Mouse (Mus musculus) liver, postnatal 0 days (tissue): ENCODE measurements around the gene Mga. TPM values are rescaled to one million over a fixed set of nuclear protein-coding genes. Genes with fewer than 3 reads are reported as not detected.

Experiments used
- ATAC-seq: fragments of 200-750 bp; cut with Nextera tagmentation; 2 replicates; pipeline ENCODE4 v1.8.0; 2017; ENCODE audit warnings: mild to moderate bottlenecking, moderate library complexity
- DNase-seq: peaks from one replicate; pipeline ENCODE4 v3.0.0-alpha.2; 2016
- H3K27ac ChIP-seq: fragments of 300-500 bp; sonication (generic); 2 replicates; pipeline ENCODE4 v1.5.1; 2014; ENCODE audit warnings: antibody characterized with exemption, moderate library complexity, mild to moderate bottlenecking, low read depth
- H3K27me3 ChIP-seq: fragments of 300-500 bp; sonication (generic); 2 replicates; pipeline ENCODE4 v1.6.1; 2014; ENCODE audit warnings: low read length, control low read depth, mixed read lengths; ENCODE audit not compliant: insufficient read depth
- H3K36me3 ChIP-seq: fragments of 300-500 bp; sonication (generic); replicated peaks from 2 replicates; pipeline ENCODE4 v1.6.1; 2014; ENCODE audit warnings: mild to moderate bottlenecking, control low read depth, low read length, moderate library complexity, mixed read lengths; ENCODE audit not compliant: insufficient read depth
- H3K4me1 ChIP-seq: fragments of 300-500 bp; sonication (generic); 2 replicates; pipeline ENCODE4 v1.6.1; 2014; ENCODE audit warnings: antibody characterized with exemption, mild to moderate bottlenecking, control low read depth; ENCODE audit not compliant: insufficient read depth
- H3K4me2 ChIP-seq: fragments of 300-500 bp; sonication (generic); 2 replicates; pipeline ENCODE4 v1.6.1; 2014; ENCODE audit warnings: low read depth, mild to moderate bottlenecking, low read length, moderate library complexity, mixed read lengths
- H3K4me3 ChIP-seq: fragments of 300-500 bp; sonication (generic); 2 replicates; pipeline ENCODE4 v1.5.1; 2014; ENCODE audit warnings: low read depth, low read length
- H3K9ac ChIP-seq: fragments of 300-500 bp; sonication (generic); replicated peaks from 2 replicates; pipeline ENCODE4 v1.6.1; 2014; ENCODE audit warnings: mild to moderate bottlenecking, moderate library complexity
- H3K9me3 ChIP-seq: fragments of 300-500 bp; sonication (generic); 2 replicates; pipeline ENCODE4 v1.6.1; 2016; ENCODE audit warnings: mild to moderate bottlenecking, control low read depth, low read length, mixed read lengths
- CTCF ChIP-seq: sonication (generic); IDR thresholded peaks from 2 replicates; pipeline ENCODE4 v1.5.1; 2016; ENCODE audit warnings: antibody characterized with exemption, low read depth
- EP300 ChIP-seq: IDR thresholded peaks from 2 replicates; pipeline ENCODE4 v1.6.1; 2016; ENCODE audit warnings: antibody characterized with exemption, low read depth, mild to moderate bottlenecking
- WGBS: fragments of 180-500 bp; shearing (Covaris S2); extraction: QIAGEN DNeasy Blood & Tissue Kit; methylation state at CpG from one replicate; pipeline ENCODE4 v1.1.7; 2014; ENCODE audit not compliant: insufficient replicate concordance; 5-methylcytosine and 5-hydroxymethylcytosine counted together
- polyA plus RNA-seq: library from polyadenylated mRNA; unstranded; fragments of >200 nt; fragmentation: Nextera tagmentation; extraction: Ambion mirVana; gene quantifications from 2 replicates; pipeline ENCODE4 v1.2.1, GENCODE M21; 2015

The Mga gene
- polyA plus RNA-seq, 1 experiment from 2014 or later = 4.6 TPM

- H3K27me3 ChIP-seq = no peaks in the 10 kb centered on the region
- H3K27ac ChIP-seq = no peak overlapping the region
- H3K9ac ChIP-seq = no peak overlapping the region
- H3K9me3 ChIP-seq = no peaks in the 10 kb centered on the region
- 0 out of 2 replicates have a peak, but pooled peaks have one; percentile 2 for TF ChIP-seq CTCF
- no peak for TF ChIP-seq EP300
- no peaks in the 10 kb centered on the region for H3K4me1 ChIP-seq
- H3K4me3 ChIP-seq = no peak overlapping the region
- 63% methylated on average over 1 of the region's 1 CpGs for WGBS
- no peak overlapping the region for H3K4me2 ChIP-seq
- no peak for ATAC-seq
- H3K36me3 ChIP-seq = peaks cover 15% of the 10 kb centered on the region
- no peak for DNase-seq
Measured at GRCm38 (mm10) chr2:119917631-119918369, 20.8 kb downstream of the Mga start.

GRCm38 (mm10) chr2:119970571-119970970 is 73.5 kb downstream of the Mga start:
- DNase-seq = peak; percentile 42
- WGBS = 24% methylated on average over 9 of the region's 9 CpGs

GRCm38 (mm10) chr2:119971316-119971715 is 74.3 kb downstream of the Mga start:
- H3K4me1 ChIP-seq = peaks cover 12% of the 10 kb centered on the region
- H3K4me2 ChIP-seq = no peak overlapping the region
- H3K27me3 ChIP-seq = no peaks in the 10 kb centered on the region
- no peaks in the 10 kb centered on the region for H3K9me3 ChIP-seq
- no peak for DNase-seq
- H3K27ac ChIP-seq = no peak overlapping the region
- WGBS = 81% methylated on average over 3 of the region's 3 CpGs
- no peak for ATAC-seq
- H3K4me3 ChIP-seq = no peak overlapping the region
- H3K36me3 ChIP-seq = peaks cover 5% of the 10 kb centered on the region; the same call in 1 of the 2 replicates
- no peak overlapping the region for H3K9ac ChIP-seq
- TF ChIP-seq EP300 (no peak), CTCF (no peak)

More at GRCm38 (mm10) chr2:119970571-119970970, 73.5 kb downstream of the Mga start:
- peak; percentile 84 for TF ChIP-seq CTCF
- no peak for TF ChIP-seq EP300
- Histone ChIP-seq H3K27ac (no peak overlapping the region), H3K4me1 (peaks cover 12% of the 10 kb centered on the region), H3K4me3 (no peak overlapping the region), H3K4me2 (no peak overlapping the region), H3K27me3 (no peaks in the 10 kb centered on the region), H3K9ac (no peak overlapping the region), H3K9me3 (no peaks in the 10 kb centered on the region), H3K36me3 (peaks cover 9% of the 10 kb centered on the region)
- no peak for ATAC-seq

- Histone ChIP-seq H3K36me3 (no peaks in the 10 kb centered on the region), H3K9me3 (no peaks in the 10 kb centered on the region), H3K4me3 (peak overlapping the region; percentile 76), H3K27ac (peak overlapping the region; percentile 44; the same call in 1 of the 2 replicates), H3K4me1 (peaks cover 12% of the 10 kb centered on the region), H3K9ac (peak overlapping the region; percentile 79), H3K4me2 (peak overlapping the region; percentile 97), H3K27me3 (no peaks in the 10 kb centered on the region)
- DNase-seq = peak; percentile 96
- ATAC-seq = peak; percentile 100
- TF ChIP-seq EP300 (no peak), CTCF (peak; percentile 72)
- 9% methylated on average over 32 of the region's 32 CpGs for WGBS
Measured at GRCm38 (mm10) chr2:119971837-119972536, 75.0 kb downstream of the Mga start.

GRCm38 (mm10) chr2:119972537-119972879 is 75.5 kb downstream of the Mga start, which contains the start of gene Mapkbp1:
Mapkbp1 (plus strand) TSS chr2:119972699.
- Histone ChIP-seq H3K36me3 (no peaks in the 10 kb centered on the region), H3K27me3 (no peaks in the 10 kb centered on the region), H3K27ac (peak within 1 kb of the TSS; percentile 44; the same call in 1 of the 2 replicates), H3K9ac (peak within 1 kb of the TSS; percentile 79), H3K4me2 (peak within 1 kb of the TSS; percentile 97), H3K4me3 (peak within 1 kb of the TSS; percentile 76), H3K4me1 (peaks cover 12% of the 10 kb centered on the region), H3K9me3 (no peaks in the 10 kb centered on the region)
- TF ChIP-seq EP300 (no peak), CTCF (no peak)
- no peak for DNase-seq
- ATAC-seq = peak; percentile 77
- WGBS = under 1% methylated on average over 19 of the region's 19 CpGs

GRCm38 (mm10) chr2:119980343-119980986 is 83.4 kb downstream of the Mga start:
- H3K4me1 ChIP-seq = no peaks in the 10 kb centered on the region
- H3K36me3 ChIP-seq = no peaks in the 10 kb centered on the region; the same call in 1 of the 2 replicates
- no peak overlapping the region for H3K4me2 ChIP-seq
- no peaks in the 10 kb centered on the region for H3K9me3 ChIP-seq
- ATAC-seq (no peak), DNase-seq (no peak)
- TF ChIP-seq EP300 = no peak
- TF ChIP-seq CTCF = no peak
- H3K27me3 ChIP-seq = no peaks in the 10 kb centered on the region
- no peak overlapping the region for H3K9ac ChIP-seq
- H3K27ac ChIP-seq = no peak overlapping the region
- whole genome bisulfite sequencing = 87% methylated on average over 7 of the region's 7 CpGs
- H3K4me3 ChIP-seq = no peak overlapping the region
